Mouse (Mus musculus): Measurements from ENCODE around the gene Aldh3b1. TPM values are rescaled to one million over a fixed set of nuclear protein-coding genes. Genes with fewer than 3 reads are reported as not detected.
A peak's percentile ranks its signal among the peaks of the same experiment; 100 is the strongest.

Aldh3b1 gene
- total RNA-seq, 2 experiments from 2014 or later, result 10.6 to 10.9 TPM

DNA sequence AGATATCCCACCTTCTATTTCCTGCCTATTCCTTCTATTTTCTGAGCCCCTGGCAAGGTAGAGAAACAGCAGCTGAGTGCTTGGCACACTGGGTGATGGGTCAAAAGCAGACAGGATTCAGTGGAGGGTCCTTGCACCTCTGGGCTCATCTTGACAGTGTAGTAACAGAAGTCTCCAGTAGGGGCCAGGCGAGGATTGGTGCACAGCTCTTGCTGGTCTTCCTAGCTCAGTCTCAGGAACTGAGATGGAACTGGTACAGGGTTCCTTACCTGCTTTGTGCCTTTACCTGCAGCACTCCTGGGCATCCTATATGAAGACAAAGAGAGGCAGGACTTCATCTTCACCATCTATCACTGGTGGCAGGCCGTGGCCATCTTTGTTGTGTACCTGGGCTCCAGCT is 17.1 kb upstream of the Aldh3b1 start:
- peak; percentile 81 for ATAC-seq (replicated peaks; ENCODE audit: low FRiP score, poor library complexity, severe bottlenecking)

DNA sequence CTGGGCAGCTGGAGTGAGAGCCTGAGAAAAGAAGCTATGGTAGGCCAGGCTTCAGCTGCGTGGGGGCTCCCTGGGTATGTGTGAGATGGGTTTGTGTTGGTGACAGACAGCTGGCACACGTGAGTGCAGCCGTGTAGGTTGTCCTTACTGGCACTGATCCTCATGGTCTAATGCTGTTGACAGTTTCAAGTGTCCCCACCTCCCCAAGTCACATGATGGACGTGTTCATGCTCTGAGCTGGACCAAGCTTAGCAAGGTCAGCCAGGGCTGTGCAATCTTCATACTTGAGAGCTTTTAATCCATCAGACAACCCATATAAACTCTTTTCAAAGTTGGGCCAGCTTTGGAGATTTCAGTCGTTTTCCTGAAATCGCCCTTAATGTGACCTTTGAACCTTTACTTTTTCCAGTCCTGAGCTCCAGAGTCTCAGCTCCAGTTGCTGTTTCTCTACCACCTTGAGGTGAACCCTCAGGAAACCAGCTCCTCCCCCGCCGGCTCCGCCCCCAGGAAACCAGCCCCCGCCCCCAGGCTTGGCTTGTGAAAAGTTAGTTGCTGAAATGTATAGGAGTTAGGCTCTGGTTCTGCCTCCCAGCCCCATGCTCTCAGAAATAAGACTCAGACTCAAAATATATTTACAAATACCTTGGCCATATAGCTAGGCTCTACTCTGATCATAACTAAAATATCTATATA is 16.4 kb upstream of the Aldh3b1 start:
- ATAC-seq (replicated peaks; ENCODE audit: low FRiP score, poor library complexity, severe bottlenecking), result no peak

DNA sequence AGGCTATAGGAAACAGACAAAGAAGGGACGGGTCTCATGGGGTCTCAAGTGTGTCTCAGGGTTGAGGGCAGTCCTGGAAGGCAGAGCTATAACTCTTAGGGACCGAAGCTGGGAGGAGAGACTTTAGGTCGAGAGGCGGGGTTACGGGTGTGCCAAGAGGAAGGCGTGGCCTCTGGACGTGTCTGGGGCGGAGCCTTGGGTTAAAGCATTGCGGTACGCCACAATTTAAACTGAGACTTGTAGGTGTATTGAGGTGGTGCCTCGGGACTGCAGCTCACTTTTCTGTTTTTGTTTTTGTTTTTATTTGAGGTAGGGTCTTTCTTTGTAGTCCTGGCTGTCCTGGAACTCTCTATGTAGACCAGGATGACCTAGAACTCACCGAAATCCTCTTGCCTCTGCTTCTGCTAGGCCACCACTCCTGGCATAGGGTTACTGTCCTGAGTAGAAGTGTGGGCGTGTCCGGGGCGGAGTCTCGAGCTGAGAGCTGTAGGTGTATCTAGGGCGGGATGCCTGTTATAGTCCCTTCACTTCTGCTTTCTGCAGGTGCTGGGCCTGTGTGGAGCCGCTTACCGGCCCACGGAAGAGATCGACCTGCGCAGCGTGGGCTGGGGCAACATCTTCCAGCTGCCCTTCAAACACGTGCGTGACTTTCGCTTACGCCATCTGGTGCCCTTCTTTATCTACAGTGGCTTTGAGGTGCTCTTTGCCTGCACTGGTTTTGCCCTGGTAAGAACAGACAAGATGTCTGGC is 13.6 kb upstream of the Aldh3b1 start:
- ATAC-seq (replicated peaks; ENCODE audit: low FRiP score, poor library complexity, severe bottlenecking), result peak; percentile 71

DNA sequence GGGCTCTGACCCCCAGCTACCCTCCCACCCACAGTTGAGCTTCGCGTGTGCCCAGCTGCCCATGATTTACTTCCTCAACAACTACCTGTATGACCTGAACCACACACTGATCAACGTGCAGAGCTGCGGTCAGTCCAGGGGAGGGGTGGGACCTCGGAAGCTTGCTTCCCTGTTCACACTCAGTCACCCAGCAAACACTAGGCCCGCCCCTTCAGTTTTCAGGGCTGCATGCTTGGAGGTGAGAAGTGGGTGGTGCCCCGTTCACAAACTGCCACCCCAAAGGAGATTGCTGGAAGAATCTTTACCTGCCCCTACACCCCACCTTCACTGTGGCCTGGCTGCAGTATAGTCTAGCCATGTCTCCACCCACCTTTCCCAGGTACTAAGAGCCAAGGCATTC is 12.7 kb upstream of the Aldh3b1 start:
- no peak for ATAC-seq (replicated peaks; ENCODE audit: low FRiP score, poor library complexity, severe bottlenecking)

DNA sequence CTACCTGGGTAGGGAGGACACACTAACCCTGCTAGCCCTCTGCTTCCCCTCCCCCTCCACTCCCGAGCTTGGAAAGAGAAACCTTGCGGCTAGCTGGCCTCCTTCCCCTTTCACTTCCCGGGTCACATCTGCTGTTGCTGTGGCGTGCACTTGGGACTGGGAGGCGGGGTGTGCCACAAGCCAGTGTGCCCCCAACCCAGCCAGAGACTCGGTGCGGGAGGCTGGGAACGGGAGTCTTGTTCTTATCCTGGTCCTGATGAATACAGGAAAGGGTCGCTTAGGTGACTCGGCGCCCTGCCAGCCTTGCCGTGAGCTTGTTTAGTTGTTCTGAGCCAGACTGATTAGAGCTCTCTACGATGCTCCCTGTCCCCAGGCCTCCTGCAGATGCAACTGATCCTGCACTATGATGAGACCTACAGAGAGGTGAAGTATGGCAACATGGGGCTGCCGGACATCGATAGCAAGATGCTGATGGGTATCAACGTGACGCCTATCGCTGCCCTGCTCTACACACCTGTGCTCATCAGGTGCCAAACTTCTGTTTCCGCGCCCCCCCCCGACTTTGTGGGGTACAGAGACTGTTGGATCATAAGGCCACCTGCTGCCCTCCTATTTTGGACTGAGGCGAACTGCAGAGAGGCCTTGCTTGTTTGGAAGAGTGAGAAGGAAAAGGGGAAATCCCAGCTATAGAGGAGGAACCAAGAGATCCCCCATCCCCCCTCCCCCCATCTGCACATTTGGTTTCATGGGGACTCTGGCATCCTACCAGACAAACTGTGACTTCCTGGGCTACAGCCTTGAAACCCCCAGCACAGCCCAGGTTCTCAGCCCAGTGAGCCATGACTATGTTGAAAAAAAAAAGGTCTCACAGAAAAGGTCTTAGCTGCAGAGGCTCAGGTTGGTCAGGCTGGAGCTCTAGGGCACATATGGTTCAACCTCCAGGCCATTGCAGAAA is 6.6 kb upstream of the Aldh3b1 start:
- ATAC-seq (replicated peaks; ENCODE audit: low FRiP score, poor library complexity, severe bottlenecking), result no peak

DNA sequence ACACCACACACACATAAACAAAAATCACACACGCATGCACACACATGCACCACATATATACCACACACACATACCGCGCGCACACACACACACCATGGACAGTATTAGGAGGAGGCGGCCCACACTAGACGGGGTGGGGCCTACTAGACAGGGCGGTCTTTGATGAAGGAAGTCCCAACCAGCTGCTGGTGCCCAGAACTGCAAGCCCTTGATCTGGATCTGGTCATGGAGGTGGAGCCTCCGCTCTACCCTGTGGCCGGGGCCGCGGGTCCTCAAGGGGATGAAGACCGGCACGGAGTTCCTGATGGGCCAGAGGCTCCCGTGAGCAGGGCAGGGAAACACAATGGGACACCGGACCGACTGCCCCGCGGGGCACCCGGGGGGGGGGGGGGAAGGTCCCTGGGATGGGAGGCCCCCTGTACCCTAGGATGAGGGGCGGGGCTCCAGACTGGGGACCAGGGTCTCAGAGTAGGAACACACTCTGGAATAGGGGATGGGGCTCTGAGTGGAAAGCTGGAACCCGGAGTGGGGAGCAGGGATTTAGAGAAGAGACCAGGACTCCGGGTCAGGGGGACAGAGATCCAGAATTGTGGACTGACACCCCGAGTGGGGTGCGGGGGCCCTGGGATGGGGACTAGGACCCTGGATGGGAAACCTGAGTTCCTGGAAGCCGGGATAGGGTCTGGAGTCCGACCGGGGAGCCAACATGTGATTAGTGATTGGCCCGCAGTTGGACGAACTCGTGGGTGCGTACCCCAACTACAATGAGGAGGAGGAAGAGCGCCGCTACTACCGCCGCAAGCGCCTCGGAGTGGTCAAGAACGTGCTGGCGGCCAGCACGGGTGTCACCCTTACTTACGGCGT is 5.7 kb upstream of the Aldh3b1 start, which contains the start of gene Unc93b1:
Unc93b1 (plus strand) TSS at position 155 of the 864 bp plus-strand sequence.
- no peak for ATAC-seq (replicated peaks; ENCODE audit: low FRiP score, poor library complexity, severe bottlenecking)

DNA sequence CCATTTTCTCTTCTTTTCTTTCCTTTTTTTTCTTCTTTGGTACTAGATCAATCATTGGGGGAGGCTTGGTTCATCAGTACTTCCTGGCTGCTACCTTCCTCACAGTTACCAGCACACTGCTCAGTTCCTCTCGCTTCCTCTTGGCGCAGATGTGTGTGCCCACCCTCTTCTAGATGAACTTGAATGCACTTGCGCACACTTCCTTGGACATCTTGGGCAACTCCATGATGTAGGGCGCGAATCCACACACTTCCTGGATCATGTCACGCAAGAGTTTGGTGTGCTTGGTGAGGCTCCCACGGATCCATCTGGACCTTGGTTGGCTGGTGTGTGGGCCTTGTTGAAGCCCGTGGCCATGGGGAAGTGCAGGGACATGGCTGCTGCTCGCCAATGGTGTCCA is 2.1 kb upstream of the Aldh3b1 start:
- no peak for ATAC-seq (replicated peaks; ENCODE audit: low FRiP score, poor library complexity, severe bottlenecking)

DNA sequence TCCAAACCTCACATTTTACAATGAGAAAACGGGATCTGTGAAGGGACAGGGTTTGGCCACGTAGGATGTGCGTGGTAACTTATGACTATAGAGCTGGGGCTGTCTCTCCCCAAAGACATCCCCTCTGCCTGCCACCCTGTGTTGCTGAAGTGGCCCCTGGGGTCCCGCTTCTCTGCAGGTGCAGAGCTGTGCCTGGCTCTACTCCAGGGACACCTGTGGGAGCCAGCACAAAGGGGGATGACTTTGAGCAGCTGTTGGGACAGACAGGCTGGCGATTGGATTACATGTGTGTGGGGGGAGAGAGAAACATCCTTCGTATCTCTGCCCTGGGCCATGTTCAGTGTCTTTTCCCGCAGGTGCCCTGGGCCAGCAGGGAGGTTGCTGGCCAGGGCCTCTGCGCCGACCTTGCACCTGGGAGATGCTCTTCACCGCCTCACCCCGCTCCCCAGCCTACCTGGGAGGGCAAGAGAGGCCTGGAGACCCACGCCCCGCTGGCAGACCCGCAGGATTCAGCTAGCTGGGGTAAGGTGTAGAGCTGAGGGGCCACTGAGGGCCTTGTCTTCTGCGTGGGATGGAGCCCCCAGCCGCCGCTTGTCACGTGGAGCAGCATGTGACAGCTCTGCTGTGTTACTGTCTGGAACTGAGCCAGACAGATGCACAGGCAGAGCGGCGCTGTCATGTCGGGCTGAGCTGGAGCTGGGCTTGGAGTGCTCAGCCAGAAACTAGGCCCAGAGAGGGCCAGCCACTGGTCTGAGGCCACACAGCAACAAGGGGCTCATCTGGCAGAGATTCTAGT is 852 bp upstream of the Aldh3b1 start:
- ATAC-seq (replicated peaks; ENCODE audit: low FRiP score, poor library complexity, severe bottlenecking), result no peak

DNA sequence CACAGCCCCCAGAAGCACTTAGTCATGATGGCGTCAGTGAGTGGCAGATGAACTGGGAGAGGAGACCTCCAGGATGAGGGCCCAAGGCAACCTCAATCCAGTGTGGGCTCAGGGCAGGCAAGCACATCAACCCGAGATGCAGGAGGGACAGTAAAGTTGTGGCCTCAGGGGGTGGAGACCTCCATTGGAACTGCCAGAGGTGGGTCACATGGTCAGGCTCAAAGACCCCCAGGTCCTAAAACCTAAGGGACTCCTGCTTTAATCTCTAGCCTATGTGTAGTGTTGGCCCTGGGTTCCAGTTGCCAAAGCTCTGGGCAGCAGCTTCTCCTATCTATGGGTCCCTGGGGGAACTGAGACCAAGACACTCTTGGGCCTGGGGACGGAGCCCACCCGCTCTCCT is 829 bp downstream of the Aldh3b1 start:
- no peak for ATAC-seq (replicated peaks; ENCODE audit: low FRiP score, poor library complexity, severe bottlenecking)

DNA sequence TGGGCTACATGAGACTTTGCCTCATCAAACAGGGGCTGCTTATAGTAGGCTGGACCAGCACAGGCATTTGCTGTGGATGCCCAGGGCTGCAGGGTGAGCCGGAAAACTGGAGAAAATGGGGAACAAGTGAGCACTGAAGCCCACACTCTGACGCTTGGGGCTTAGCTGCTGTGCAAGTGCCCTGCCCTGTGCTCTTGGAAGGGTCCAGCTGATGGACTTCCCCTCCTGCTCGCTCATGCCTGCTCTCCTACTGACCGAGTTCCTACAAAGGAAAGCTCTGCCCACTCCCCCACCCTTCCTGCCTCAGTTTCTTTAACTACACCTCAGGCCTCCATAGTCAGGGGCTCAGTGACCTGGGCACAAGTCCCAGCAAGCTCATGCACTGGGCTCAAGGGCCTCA is 1.6 kb downstream of the Aldh3b1 start:
- ATAC-seq (replicated peaks; ENCODE audit: low FRiP score, poor library complexity, severe bottlenecking), result no peak

DNA sequence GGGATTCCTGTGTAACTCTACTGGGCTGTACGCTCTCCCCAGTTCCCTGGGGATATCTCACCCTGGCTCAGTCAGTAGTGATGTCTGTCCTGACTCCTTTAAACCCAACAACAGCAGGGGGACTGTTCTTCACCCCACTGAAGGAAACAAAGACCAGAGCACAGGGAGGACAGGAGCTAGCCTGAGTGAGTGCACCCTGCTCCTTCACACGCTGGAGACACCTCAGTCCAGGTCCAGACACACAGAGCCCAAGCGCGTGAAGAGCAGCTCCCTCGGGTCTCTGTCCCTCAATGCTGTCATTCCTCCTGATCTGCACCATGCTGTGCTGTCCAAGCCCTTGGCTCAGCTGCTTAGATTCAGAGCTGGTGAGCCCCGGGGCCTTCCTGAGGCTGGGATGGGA is 2.9 kb downstream of the Aldh3b1 start:
- ATAC-seq (replicated peaks; ENCODE audit: low FRiP score, poor library complexity, severe bottlenecking), result no peak

DNA sequence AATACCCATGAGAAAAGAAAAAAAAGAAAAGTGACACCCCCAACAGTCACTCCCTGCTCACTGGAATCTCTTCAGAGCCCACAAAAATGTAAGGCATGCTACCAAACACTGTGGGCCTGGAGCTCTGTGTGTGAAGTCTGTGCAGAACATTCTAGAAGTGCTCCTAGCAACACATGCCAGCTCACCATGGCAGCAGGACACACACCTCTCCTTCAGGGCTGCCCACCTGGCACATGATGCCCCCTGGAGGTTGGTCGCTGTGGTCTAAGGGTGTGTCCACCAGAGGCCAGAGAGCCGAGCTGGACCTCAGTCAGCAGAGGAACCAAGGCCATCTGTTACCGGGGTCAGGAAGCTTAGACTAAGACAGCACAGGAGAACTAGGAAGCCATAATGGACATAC is 3.3 kb downstream of the Aldh3b1 start:
- no peak for ATAC-seq (replicated peaks; ENCODE audit: low FRiP score, poor library complexity, severe bottlenecking)

DNA sequence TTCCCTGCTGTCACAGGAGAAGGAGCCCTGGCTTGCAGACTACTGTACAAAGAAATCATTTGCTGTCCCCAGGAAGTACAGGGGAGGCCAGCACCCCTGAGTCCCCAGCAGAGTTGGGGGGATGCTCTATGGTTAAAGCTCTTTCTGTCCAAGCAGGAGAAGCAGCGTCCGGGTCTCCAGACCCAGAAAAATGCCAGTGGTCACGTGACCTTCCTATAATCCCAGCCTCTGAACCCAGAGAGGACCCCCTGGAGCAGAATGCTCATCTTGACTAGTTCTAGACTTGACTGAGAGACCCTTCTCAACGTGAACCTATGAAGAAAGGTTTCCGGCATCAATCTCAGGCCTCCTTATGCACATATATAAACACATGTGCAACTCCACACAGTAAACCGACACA is 3.7 kb downstream of the Aldh3b1 start:
- no peak for ATAC-seq (replicated peaks; ENCODE audit: low FRiP score, poor library complexity, severe bottlenecking)

DNA sequence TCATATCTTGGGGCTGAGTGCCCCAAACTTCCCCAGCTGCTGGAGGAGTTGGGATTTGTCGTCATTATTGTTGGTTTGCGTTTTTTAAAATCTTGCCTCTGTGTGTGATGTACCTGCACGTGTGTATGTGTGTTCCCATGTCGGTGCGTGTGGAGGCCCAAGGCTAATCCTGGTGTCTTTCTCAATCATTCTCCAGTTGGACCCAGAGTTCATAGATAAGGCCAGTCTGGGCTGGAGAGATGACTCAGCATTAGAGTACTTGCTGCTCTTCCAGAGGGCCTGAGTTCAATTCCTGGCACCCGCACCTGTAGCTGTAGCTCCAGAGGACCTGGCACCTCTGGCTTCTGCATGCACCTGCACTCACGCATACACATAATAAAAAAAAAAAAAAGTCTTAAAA is 4.7 kb downstream of the Aldh3b1 start:
- no peak for ATAC-seq (replicated peaks; ENCODE audit: low FRiP score, poor library complexity, severe bottlenecking)

DNA sequence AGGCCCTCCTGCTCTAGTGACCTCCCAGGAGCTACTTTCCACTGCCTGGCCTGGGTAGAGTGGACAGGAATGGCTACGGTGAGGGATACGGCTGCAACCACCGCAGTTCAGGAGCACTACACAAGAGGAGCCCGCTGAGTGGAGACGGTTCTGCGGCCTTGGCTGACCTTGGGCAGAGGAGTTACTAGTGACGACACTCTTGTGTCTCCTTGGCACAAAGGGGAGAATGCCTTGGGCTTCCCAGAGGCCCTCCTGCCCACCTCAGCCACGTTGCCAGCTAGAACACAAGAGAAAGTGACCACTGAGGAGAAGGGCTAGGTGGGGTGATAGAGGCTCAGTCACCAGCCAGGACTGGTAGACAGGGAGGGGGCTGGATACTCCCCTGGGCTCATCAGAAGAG is 5.4 kb downstream of the Aldh3b1 start:
- no peak for ATAC-seq (replicated peaks; ENCODE audit: low FRiP score, poor library complexity, severe bottlenecking)

DNA sequence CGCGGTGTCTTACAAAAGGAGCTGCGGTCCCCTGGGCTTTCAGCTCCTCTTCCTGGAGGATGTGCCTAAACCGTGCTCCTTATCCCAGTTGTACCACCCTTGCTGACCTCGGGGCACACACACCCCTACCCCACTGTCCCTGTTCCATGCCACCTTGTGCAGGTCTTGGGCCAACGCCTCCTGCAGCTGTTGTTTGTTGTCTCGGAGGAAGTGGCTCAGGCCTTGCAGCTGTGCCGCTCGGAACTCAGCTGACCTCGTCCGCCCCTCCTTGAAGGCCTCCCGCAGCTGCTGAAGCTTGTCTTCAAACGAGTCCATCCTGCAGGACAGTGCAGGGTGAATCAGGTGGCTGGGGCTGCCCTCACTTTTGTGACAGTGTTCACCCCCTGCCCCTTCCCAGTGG is 6.0 kb downstream of the Aldh3b1 start:
- ATAC-seq (replicated peaks; ENCODE audit: low FRiP score, poor library complexity, severe bottlenecking), result no peak

DNA sequence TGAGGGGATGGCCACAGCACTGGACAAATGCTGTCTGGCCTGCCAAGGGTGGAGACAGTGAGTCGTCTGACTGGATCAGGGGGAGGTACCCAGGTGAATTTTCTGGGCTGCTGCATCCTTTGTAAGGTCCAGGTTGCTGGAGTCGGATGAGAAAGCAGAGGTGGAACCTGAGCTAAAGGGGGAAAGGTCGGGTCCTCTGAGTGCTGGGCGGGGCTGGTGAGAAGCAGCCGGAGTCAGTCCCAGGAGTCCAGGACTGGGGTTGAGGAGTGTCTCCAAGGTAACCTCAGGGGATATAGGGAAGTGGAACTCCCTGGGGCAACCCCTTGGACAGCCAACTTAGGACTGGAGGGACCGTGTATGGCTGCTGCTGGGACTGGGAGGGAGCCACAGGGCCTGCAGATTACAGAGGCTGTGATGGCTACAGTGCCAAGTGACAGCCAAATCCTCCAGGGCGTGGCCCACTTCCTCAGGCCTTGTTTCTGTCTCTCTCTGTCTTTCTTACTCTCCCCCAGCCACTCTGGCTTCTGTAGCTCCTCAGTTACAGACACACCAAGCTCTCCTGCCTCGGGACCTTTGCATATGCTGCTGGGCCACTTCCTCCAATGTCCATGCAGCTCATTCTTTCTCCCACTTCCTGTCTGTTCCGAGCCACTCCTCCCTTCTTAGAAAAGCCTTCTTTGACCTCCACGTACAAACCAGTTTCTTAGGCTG is 6.8 kb downstream of the Aldh3b1 start:
- no peak for ATAC-seq (replicated peaks; ENCODE audit: low FRiP score, poor library complexity, severe bottlenecking)

DNA sequence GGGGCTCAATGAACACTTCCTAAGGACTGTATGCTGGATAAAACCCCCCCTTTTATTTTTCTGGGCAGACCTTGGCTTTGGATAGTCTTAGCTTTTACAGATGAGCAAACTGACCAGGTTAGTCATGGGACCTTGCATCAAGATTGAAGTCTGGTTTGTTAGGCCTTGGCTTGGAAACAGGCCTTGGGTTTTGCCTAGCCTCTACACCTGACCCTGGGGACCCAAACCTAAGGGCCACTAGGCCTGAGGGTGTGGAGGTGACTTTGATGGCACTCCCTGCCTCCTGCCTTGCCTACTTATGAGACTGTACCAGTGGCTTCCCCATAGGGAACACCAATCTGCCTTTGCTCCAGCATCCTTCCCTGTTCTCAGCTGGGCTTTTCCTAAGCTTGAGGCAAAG is 9.7 kb downstream of the Aldh3b1 start:
- ATAC-seq (replicated peaks; ENCODE audit: low FRiP score, poor library complexity, severe bottlenecking), result no peak

Measured in erythroblast, adult 5-6 weeks (primary cell).